Mouse (Mus musculus) kidney, adult 8-10 months (tissue): ENCODE data around the gene Abcg3.
A peak's percentile ranks its signal among the peaks of the same experiment; 100 is the strongest.
"Not testable (repeated sequence)": the region's sequence is repeated elsewhere in the genome, so short reads cannot be mapped to it uniquely, and the experiment has no call there.

Experiments
- DNase-seq, 2 experiments: peaks; one replicate each; pipeline ENCODE4 v3.0.0; 2022

Gene Abcg3

DNA sequence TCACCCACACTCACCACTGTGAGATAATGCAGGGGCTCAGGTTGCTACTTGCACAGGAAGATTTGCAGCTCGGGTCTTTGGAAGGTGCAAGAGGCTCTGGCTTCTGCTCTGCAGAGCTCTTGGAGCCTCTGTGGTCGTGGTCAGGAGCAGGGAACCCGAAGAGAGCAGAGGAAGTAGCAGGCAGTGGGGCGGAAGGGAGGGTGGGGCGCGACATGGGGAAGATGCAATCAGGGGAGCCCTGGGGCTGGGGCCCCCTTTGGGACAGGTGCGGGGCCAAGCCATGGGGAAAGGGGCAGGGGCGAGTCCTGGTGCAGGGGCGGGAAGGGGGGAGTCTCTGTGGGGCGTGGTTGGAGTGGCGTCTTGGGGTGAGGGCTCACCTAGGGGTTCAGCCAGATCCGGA lies at the start of gene Abcg3:
Abcg3 (minus strand) TSS at position 184 of the 400 bp plus-strand sequence.
- DNase-seq = no peak

DNA sequence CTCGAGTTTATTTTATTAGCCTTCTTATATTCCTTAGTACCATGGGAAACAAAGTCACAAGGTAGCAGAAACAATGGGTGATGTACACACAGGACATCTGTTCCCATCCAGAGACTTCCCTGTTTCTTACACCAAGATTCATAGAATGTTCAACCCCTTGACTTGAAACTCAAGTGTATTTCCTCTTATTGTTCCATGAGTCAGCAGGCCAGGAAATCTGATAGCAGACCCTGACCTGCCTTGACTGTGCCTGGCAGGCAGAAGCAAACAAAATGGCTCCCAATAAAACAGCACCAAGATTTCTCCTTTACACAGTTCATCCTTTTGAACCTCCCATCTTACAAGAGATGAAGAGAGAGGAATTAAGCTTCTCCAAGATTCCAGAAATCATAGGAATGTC lies 30.0 kb upstream of the Abcg3 start:
- no peak for DNase-seq

DNA sequence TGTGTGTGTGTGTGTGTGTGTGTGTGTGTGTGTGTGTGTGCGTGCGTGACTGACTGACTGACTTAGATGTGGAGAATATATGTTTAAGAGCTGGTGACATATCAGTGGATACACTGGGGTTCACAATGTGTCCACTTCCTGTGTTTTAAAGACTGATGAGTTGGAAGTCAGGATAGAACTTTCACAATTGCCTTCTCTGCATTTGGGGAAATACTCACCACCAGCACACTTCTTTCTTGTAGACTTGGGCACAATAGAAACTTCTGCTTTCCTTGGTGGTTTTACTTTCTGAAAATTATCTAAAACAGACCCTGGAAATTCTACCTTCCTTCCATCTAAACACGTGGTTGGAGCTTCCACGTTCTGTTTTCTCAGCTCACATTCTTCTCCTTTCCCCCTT lies 29.1 kb upstream of the Abcg3 start:
- no peak for DNase-seq

DNA sequence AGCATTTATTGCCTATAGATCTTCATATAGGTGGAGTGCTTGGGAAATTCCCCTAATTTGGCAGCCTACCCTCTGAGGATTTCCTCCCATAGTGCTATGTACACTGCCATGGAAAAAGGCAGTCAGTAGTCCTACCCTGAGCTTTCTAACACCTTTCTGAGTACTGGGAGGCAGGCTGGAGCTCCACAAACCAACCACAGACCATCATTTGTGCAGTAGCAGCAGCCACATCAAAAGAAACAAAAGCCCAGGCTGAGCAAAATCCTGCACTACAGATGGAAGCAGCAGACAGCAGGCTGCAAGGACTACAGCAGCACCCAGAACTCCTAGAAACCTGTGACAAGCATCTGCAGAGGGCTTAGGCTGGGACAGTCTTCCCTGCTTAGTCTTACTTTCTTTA lies 27.9 kb upstream of the Abcg3 start:
- no peak for DNase-seq

DNA sequence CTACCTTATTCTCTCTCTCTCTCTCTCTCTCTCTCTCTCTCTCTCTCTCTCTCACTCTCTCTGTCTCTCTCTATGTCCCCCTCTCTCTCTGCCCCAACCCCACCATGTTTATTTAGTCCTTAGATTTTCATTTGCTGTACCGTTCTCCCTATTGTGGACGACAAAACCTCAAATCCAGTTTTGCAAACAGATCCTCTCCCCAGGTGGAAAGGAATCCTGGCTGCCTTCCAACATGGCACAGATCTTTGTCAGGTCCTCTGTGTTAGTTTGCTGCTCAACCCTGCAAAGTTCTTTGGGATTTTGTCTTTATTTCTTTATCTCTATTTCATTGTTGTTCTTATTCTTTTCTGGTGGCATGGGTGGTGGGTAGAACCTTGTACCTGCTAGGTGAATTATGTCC lies 6.9 kb upstream of the Abcg3 start:
- DNase-seq = no peak

DNA sequence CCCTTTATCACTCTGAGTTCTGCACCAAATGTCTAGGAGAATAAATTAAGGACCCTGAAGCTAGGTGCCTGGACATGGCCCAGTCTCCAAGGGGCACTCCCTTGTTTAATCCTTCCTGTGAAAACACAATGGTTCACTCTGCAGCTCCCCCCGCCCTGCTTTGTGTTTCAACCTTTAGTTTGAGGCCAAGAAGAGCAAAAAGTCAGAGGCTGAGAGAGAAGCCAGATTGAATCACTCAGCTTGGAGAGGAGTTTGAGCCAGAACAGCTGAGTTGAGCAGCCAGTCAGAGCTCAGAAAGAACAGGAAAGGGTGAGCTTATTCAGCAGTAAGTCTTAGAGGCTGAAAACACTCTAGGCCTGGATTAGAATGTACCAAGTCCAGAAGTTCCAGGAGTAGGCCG lies 5.5 kb upstream of the Abcg3 start:
- peak in 1 of 2 experiments; percentile 3 for DNase-seq

DNA sequence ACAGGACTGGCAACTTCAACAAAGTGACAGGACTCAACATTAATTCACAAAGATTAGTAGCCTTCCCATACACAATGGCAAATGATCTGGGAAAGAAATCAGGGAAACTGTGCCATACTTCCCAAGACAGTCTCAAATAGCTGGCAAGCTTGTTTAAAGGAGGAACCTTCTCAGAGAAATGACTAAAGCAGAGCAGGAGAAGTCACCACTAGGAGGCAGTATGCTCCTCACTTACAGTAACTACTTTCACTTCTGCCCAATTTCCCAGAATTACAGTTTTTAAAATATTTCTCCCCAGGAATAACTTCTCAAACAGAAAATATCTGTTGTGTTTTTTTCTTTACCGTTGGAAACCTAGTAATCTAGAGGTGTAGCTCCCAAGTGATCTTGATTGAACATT lies 4.2 kb upstream of the Abcg3 start:
- DNase-seq = peak; percentile 26 to 41

DNA sequence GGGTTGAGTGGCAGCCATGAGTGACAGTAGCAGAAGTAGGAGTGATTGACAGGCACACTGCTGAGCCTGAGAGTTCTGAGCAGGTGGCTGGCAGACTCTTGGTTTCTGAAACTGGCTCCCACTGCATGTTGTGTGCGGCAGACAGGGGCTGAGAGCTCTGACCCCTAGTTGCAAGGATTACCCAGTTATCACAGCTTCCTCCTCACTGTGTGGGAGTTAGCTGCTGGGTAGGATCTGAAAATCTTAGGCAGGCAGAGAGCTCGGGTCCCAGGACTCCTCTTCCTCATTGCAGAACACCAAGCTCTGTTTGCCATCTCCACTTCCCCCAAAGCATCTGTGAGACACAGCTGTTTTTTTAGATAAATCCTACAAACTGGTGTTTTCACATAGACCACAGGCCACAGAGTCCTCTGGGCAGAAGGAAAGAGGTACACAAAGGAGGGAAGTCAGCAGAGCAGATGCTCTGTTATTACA lies 3.4 kb downstream of the Abcg3 start:
- DNase-seq = no peak

DNA sequence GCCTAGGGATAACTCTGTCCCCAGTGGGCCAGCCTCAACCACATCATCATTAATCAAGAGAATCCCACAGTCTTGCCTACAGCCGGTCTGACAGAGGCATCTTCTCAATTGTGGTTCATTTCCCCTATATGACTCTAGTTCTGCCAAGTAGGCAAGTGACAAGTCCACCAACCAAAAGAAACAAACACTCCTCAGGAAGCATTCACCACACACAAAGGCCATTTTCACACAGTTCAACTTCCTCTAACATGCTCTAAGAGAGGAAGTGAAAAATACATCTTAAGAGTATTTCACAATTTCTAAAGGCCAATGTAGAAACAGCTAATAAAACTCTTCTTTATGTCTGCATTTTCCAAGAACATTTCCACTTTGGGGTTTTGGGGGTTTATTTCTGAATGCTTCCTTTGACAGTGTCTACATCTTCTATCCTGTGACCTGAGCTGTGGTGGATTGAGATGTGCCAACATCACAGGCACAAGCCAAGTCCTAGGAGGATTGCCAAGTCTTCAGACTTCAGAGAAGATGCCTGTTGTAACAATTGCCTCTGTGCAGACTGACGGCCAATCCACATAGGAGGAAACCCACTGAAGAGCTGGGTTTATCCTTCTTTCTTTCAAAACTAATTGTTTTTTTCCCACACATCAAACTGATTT lies 24.3 kb downstream of the Abcg3 start:
- DNase-seq = no peak

DNA sequence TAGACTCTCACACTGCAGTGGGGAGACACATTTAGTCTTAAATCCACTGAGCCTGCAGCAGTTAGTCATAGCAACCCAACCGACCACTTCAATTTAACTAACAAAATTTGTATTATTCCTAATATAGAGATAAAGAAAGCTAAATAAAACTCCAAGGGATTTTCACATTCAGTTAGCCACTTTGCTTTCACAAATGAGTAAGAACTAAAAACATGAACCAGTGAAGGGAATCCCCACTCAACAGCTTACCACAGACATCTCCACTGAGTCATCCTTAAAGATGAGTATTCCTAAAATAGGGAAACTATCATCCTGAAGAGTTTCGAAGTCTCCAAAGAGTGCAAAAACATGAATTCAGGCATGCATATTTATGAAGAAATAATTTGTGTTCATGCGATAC lies 27.3 kb downstream of the Abcg3 start:
- DNase-seq = no peak

DNA sequence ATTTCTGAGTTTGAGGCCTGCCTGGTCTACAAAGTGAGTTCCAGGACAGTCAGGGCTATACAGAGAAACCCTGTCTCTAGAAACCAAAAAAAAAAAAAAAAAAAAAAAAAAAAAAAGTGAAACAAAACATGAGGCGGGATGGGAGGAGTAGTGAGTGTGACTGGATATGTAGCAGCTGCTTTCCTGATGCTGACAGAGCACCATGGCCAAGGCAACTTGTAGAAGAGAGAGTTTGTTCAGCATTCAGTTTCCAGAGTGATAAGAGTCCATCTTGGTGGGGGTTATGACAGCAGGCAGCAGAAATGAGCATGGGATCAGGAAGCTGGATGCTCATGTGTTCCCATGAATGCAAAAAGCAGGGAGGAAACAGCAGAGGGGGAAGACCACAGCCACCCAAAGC lies 35.6 kb downstream of the Abcg3 start:
- no peak for DNase-seq

DNA sequence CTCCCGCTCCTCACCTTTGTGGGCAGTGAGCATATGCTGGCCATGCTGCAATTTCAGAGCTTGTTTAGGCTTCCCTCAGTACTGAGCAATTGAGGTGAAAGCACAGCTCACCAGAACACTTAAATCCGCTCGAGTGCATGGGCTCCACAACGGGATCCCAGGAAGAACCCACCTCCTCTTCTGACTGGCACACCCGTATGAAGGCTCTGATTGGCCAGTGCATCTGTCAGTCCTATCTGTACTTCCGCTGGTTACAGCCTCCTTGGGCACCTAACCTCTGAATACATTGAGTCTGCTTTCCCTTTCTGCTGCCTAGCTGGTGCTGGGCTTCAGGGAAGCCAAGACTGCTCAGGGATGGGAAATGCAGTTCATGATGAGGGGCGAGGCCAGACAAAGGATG lies 48.4 kb downstream of the Abcg3 start:
- DNase-seq = no peak

DNA sequence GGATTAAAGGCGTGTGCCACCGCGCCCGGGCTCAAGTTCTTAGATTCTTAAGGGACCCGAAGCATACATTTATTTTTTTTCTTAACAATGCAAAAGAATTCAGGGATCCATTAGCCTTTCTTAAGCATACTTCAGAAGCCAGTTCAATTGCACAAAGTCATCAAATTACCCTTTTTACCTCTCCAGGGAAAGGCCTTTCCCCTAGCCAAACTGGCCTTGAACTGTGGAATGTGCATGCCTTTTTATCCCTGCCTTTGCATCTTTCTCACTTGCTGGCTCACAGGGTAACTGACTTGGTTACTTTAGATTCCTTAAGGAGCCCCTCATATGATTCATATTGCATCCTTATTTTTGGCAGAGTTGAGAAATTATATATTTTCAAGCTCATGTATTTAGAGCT lies 76.0 kb downstream of the Abcg3 start:
- DNase-seq = not testable (repeated sequence)
